Mouse (Mus musculus): ENCODE measurements around the gene Sec24c.

DNA sequence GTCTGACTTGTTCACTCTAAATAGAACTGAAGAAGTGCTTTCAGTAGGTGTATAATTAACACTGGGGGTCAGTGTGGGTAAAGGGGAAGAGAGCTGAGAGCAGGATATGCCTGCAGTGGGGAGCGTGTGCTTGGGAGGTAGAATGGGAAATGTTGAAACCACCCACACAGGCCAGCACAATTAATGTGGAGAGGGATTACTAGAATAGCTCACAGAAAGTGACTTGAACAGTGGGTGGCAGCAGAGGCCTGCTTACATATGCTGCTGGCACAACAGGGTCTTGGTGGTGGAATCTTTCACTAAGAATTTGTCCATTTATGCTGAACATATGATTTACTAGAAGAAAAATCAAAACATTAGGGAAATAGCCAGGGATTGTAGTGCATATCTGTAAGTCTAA is 22.9 kb downstream of the Sec24c start:
- TF ChIP-seq EP300 (IDR thresholded peaks at IDR 0.05) (no peak), CTCF (IDR thresholded peaks at IDR 0.05) (peak; percentile 75)

Measured in lung, postnatal 0 days (tissue).